Mouse (Mus musculus) C2C12 (cell line): ENCODE results near the gene Asrgl1.

Experiments
- CEBPB ChIP-seq: IDR thresholded peaks from one replicate; pipeline ENCODE4 v1.6.1; 2011; ENCODE audit warnings: low read depth, mild to moderate bottlenecking, control low read depth, moderate library complexity
- CTCF ChIP-seq: IDR thresholded peaks from one replicate; pipeline ENCODE4 v1.5.1; 2011; ENCODE audit not compliant: control insufficient read depth, insufficient read depth, insufficient read length
- FOSL1 ChIP-seq: IDR thresholded peaks from one replicate; pipeline ENCODE4 v1.8.0; 2011; ENCODE audit warnings: mild to moderate bottlenecking, low read length; ENCODE audit not compliant: poor library complexity, insufficient read depth, severe bottlenecking
- MAX ChIP-seq: IDR thresholded peaks from one replicate; pipeline ENCODE4 v1.6.1; 2011; ENCODE audit warnings: mild to moderate bottlenecking, control low read depth
- MYOD1 ChIP-seq: IDR thresholded peaks from one replicate; pipeline ENCODE4 v1.6.1; 2011; ENCODE audit warnings: low read depth; ENCODE audit not compliant: control insufficient read depth, insufficient read length
- MYOG ChIP-seq: IDR thresholded peaks from one replicate; pipeline ENCODE4 v1.6.1; 2011; ENCODE audit not compliant: control insufficient read depth, insufficient read length; ENCODE audit errors: extremely low read depth
- USF1 ChIP-seq: IDR thresholded peaks from one replicate; pipeline ENCODE4 v1.6.1; 2011; ENCODE audit warnings: low read depth, mild to moderate bottlenecking, control low read depth, moderate library complexity

DNA sequence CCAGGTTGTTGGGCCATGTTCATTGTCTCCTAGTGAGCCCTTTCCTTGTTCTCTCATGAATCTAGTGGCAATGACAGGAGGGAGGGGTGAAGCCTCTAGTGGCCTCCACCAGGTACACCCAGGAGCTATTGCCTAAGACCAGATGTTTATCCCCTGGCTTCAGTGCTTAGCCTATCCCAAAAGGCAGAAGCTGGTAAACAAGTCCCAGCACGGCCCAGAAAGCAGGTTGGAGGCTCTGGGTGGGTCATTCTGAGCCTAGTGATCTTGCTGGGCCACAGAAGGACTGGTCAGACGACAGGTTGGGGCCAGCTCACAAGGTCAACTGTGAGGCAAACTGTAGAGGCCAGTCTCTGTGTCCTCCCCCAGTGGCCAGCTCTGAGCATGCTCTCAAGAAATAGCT, 44.7 kb downstream of the Asrgl1 start:
- TF ChIP-seq CTCF (no peak), MYOD1 (no peak), USF1 (no peak), CEBPB (no peak), MAX (no peak), MYOG (no peak), FOSL1 (no peak)
